Mouse (Mus musculus) embryonic fibroblast, embryonic 13.5 days (primary cell): ENCODE results near the gene Cngb1.

Source experiments
- CTCF ChIP-seq: IDR thresholded peaks from 2 replicates; pipeline ENCODE4 v1.5.1; 2011; ENCODE audit warnings: mild to moderate bottlenecking, control low read depth, low read length, moderate library complexity, borderline replicate concordance; ENCODE audit not compliant: insufficient read depth
- POLR2A ChIP-seq: IDR thresholded peaks from 2 replicates; pipeline ENCODE4 v1.6.1; 2011; ENCODE audit warnings: low read depth, mild to moderate bottlenecking, control low read depth, low read length, moderate library complexity

GRCm38 (mm10) chr8:95348356-95348755, 42.0 kb upstream of the Cngb1 start:
- no peak for TF ChIP-seq CTCF
- no peak for TF ChIP-seq POLR2A
